ENCODE assay signal across 28 mouse cellular contexts in the genomic region with DNA sequence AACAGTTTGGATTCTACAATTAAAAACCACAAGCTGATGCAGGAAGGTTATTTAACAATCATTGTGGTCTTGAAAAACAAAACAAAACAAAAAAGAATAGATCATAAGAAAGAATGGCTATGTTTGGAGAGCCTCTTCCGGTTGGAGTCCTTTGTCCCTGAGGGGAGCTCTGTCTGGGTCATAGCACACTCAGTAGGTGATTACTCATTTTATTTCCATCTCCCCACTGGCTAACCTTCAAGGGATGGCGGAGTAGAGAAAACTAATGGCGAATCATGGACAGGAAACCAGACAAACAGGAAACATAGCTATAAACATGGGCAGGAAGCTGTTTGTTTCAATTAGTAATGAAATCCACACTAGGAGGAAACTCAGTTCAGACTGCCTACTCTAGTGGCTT.
DNase-seq lines count a peak whose midpoint lies in the region; ATAC-seq and TF ChIP-seq lines count a peak whose summit lies in the region.
"Had no signal": no experiment of that assay in that cellular context is flagged by ENCODE, and none has a peak within 500 bp of the region (broad histone marks: within the 10 kb centered on the region; RNA-seq: fewer than 3 reads in every experiment).

No protein-coding gene starts in this region.

- 48% methylated on average over 3 of the region's 3 CpGs for WGBS in embryonic facial prominence, embryonic 11.5 days
- WGBS in embryonic facial prominence, embryonic 10.5 days: 56% methylated on average over 3 of the region's 3 CpGs
- 62% methylated on average over 3 of the region's 3 CpGs for WGBS in liver, adult 2 months
- 69% methylated on average over 3 of the region's 3 CpGs for WGBS in liver, embryonic 11.5 days
- WGBS in lung, postnatal 0 days: 52% methylated on average over 3 of the region's 3 CpGs
- WGBS in lung, adult 2 months: 49% methylated on average over 3 of the region's 3 CpGs
- WGBS in limb, embryonic 10.5 days: 59% methylated on average over 3 of the region's 3 CpGs
- WGBS in hindbrain, embryonic 16.5 days: 64% methylated on average over 3 of the region's 3 CpGs

- H3K4me1 ChIP-seq in embryonic facial prominence, embryonic 11.5 days (ENCODE audit: control insufficient read depth, insufficient read depth, low read length): no peaks in the 10 kb centered on the region
- H3K4me1 ChIP-seq in embryonic facial prominence, embryonic 10.5 days: peaks cover 13% of the 10 kb centered on the region
- no peaks in the 10 kb centered on the region for H3K4me1 ChIP-seq in liver, adult 2 months (ENCODE audit: control insufficient read depth, insufficient read depth, low read length)
- no peaks in the 10 kb centered on the region for H3K4me1 ChIP-seq in liver, embryonic 11.5 days (replicated peaks; ENCODE audit: control insufficient read depth, insufficient read depth, low read length)
- no peaks in the 10 kb centered on the region for H3K4me1 ChIP-seq in lung, postnatal 0 days (ENCODE audit: insufficient read depth, low read depth, low read length)
- H3K4me1 ChIP-seq in lung, adult 2 months (ENCODE audit: control insufficient read depth, insufficient read depth, low read length): no peaks in the 10 kb centered on the region
- H3K4me1 ChIP-seq in limb, embryonic 10.5 days: peaks cover 16% of the 10 kb centered on the region
- no peaks in the 10 kb centered on the region for H3K4me1 ChIP-seq in hindbrain, embryonic 16.5 days (ENCODE audit: control insufficient read depth, insufficient read depth, low read depth, low read length)
- H3K4me1 ChIP-seq: forebrain, embryonic 10.5 days; forebrain, embryonic 13.5 days; heart, embryonic 10.5 days had no signal

- TF ChIP-seq EP300 in lung, postnatal 0 days (IDR thresholded peaks at IDR 0.05): no peak

- no peaks in the 10 kb centered on the region for H3K36me3 ChIP-seq in embryonic facial prominence, embryonic 11.5 days (replicated peaks; ENCODE audit: control insufficient read depth, insufficient read depth, low read depth, low read length)
- no peaks in the 10 kb centered on the region for H3K36me3 ChIP-seq in embryonic facial prominence, embryonic 10.5 days (replicated peaks)
- no peaks in the 10 kb centered on the region for H3K36me3 ChIP-seq in liver, adult 2 months (ENCODE audit: control insufficient read depth, insufficient read depth, low read length)
- no peaks in the 10 kb centered on the region for H3K36me3 ChIP-seq in liver, embryonic 11.5 days (ENCODE audit: control insufficient read depth, insufficient read depth, low read length)
- H3K36me3 ChIP-seq in lung, postnatal 0 days (ENCODE audit: insufficient read depth, low read length): no peaks in the 10 kb centered on the region
- no peaks in the 10 kb centered on the region for H3K36me3 ChIP-seq in limb, embryonic 10.5 days
- H3K36me3 ChIP-seq in hindbrain, embryonic 16.5 days (ENCODE audit: control insufficient read depth, insufficient read depth, low read length): no peaks in the 10 kb centered on the region
- H3K36me3 ChIP-seq: forebrain, embryonic 10.5 days; G1E; heart, embryonic 10.5 days; heart, embryonic 13.5 days had no signal

- no peak for ATAC-seq in embryonic facial prominence, embryonic 11.5 days (replicated peaks; ENCODE audit: insufficient number of reproducible peaks, low FRiP score, low TSS enrichment, low read depth)
- no peak for ATAC-seq in liver, embryonic 11.5 days (replicated peaks; ENCODE audit: low FRiP score)
- peak; percentile 32; the same call in 1 of the 2 replicates for ATAC-seq in lung, postnatal 0 days
- no peak for ATAC-seq in hindbrain, embryonic 16.5 days
- ATAC-seq: forebrain, embryonic 13.5 days; forebrain, embryonic 16.5 days had no signal

- no peak overlapping the region for H3K4me3 ChIP-seq in embryonic facial prominence, embryonic 11.5 days (ENCODE audit: low read depth, low read length)
- no peak overlapping the region for H3K4me3 ChIP-seq in embryonic facial prominence, embryonic 10.5 days
- H3K4me3 ChIP-seq in liver, adult 2 months (ENCODE audit: insufficient read depth, low read depth, low read length): no peak overlapping the region
- H3K4me3 ChIP-seq in liver, embryonic 11.5 days (ENCODE audit: low read depth, low read length): no peak overlapping the region
- no peak overlapping the region for H3K4me3 ChIP-seq in lung, postnatal 0 days (ENCODE audit: low read depth, low read length)
- H3K4me3 ChIP-seq in lung, adult 2 months (replicated peaks; ENCODE audit: extremely low read depth, low read depth, low read length): no peak overlapping the region
- H3K4me3 ChIP-seq in limb, embryonic 10.5 days: no peak overlapping the region
- H3K4me3 ChIP-seq in hindbrain, embryonic 16.5 days (ENCODE audit: low read length): no peak overlapping the region
- H3K4me3 ChIP-seq: forebrain, embryonic 10.5 days; forebrain, embryonic 13.5 days; heart, adult 2 months; heart, embryonic 10.5 days; heart, embryonic 13.5 days had no signal

- H3K27ac ChIP-seq in embryonic facial prominence, embryonic 11.5 days (replicated peaks; ENCODE audit: low read depth, low read length): no peak overlapping the region
- H3K27ac ChIP-seq in embryonic facial prominence, embryonic 10.5 days (replicated peaks): no peak overlapping the region
- no peak overlapping the region for H3K27ac ChIP-seq in liver, adult 2 months (replicated peaks; ENCODE audit: insufficient read depth, low read depth, low read length)
- no peak overlapping the region for H3K27ac ChIP-seq in liver, embryonic 11.5 days (ENCODE audit: low read depth, low read length)
- H3K27ac ChIP-seq in lung, postnatal 0 days (ENCODE audit: low read length): no peak overlapping the region
- H3K27ac ChIP-seq in limb, embryonic 10.5 days: peak overlapping the region; percentile 53
- H3K27ac ChIP-seq in hindbrain, embryonic 16.5 days (ENCODE audit: low read depth, low read length): no peak overlapping the region
- H3K27ac ChIP-seq: forebrain, embryonic 10.5 days; forebrain, embryonic 13.5 days; heart, adult 2 months; heart, embryonic 10.5 days; heart, embryonic 13.5 days; hindbrain, embryonic 14.5 days had no signal

- no peak overlapping the region for H3K9ac ChIP-seq in embryonic facial prominence, embryonic 11.5 days (replicated peaks; ENCODE audit: low read length)
- H3K9ac ChIP-seq in liver, adult 2 months (ENCODE audit: low read depth, low read length): no peak overlapping the region
- no peak overlapping the region for H3K9ac ChIP-seq in liver, embryonic 11.5 days (ENCODE audit: low read depth, low read length)
- no peak overlapping the region for H3K9ac ChIP-seq in lung, postnatal 0 days (replicated peaks; ENCODE audit: low read depth)
- H3K9ac ChIP-seq in hindbrain, embryonic 16.5 days (ENCODE audit: low read depth, low read length): no peak overlapping the region
- H3K9ac ChIP-seq: forebrain, embryonic 13.5 days; heart, embryonic 13.5 days; hindbrain, embryonic 14.5 days had no signal

- H3K79me2 ChIP-seq in liver, adult 2 months (ENCODE audit: control insufficient read depth, insufficient read depth, low read length): no peaks in the 10 kb centered on the region

- no peak overlapping the region for H3K4me2 ChIP-seq in embryonic facial prominence, embryonic 11.5 days (ENCODE audit: low read depth, low read length)
- H3K4me2 ChIP-seq in liver, embryonic 11.5 days: no peak overlapping the region
- H3K4me2 ChIP-seq in lung, postnatal 0 days (replicated peaks; ENCODE audit: low read depth, low read length): no peak overlapping the region
- no peak overlapping the region for H3K4me2 ChIP-seq in hindbrain, embryonic 16.5 days (ENCODE audit: low read length)
- H3K4me2 ChIP-seq: forebrain, embryonic 13.5 days; heart, embryonic 13.5 days; hindbrain, embryonic 14.5 days had no signal

- no peak for TF ChIP-seq CTCF in liver, adult 2 months (IDR thresholded peaks at IDR 0.05; ENCODE audit: low read depth, low read length)
- TF ChIP-seq CTCF in lung, postnatal 0 days (IDR thresholded peaks at IDR 0.05): no peak
- no peak for TF ChIP-seq CTCF in lung, adult 2 months (IDR thresholded peaks at IDR 0.05; ENCODE audit: insufficient read depth, low read length)

- TF ChIP-seq POLR2A in liver, adult 2 months (IDR thresholded peaks at IDR 0.05; ENCODE audit: extremely low read depth, insufficient read depth, low read length): no peak
- no peak for TF ChIP-seq POLR2A in lung, adult 2 months (IDR thresholded peaks at IDR 0.05; ENCODE audit: borderline replicate concordance, extremely low read depth, low read depth, low read length)

- DNase-seq in embryonic facial prominence, embryonic 11.5 days (ENCODE audit: low spot score): peak; percentile 9
- no peak for DNase-seq in embryonic facial prominence, embryonic 10.5 days (ENCODE audit: low spot score)
- DNase-seq in liver, adult 2 months (ENCODE audit: extremely low read depth, low read depth, low spot score): peak; percentile 5
- no peak for DNase-seq in liver, embryonic 11.5 days (ENCODE audit: low spot score)
- peak; percentile 32 for DNase-seq in lung, postnatal 0 days (ENCODE audit: low spot score)
- DNase-seq in lung, adult 2 months: no peak
- no peak for DNase-seq in limb, embryonic 10.5 days (ENCODE audit: low spot score)
- DNase-seq: adrenal gland, adult 2 months; adrenal gland, postnatal 14 days; B cell, adult 2 months; cerebellum, adult 11 months; cerebellum, adult 2 months; cerebellum, adult 9-11 months; cerebellum, postnatal 25 days; gastrocnemius, postnatal 10 days; gastrocnemius, postnatal 36 days; heart, adult 2 months; heart, postnatal 14 days; heart, postnatal 4 days had no signal

- no peaks in the 10 kb centered on the region for H3K9me3 ChIP-seq in embryonic facial prominence, embryonic 11.5 days (replicated peaks; ENCODE audit: control insufficient read depth, low read length)
- H3K9me3 ChIP-seq in embryonic facial prominence, embryonic 10.5 days: no peaks in the 10 kb centered on the region
- H3K9me3 ChIP-seq in liver, embryonic 11.5 days (ENCODE audit: control insufficient read depth, low read length): no peaks in the 10 kb centered on the region
- H3K9me3 ChIP-seq in lung, postnatal 0 days (ENCODE audit: low read length): no peaks in the 10 kb centered on the region
- no peaks in the 10 kb centered on the region for H3K9me3 ChIP-seq in limb, embryonic 10.5 days (replicated peaks)
- H3K9me3 ChIP-seq in hindbrain, embryonic 16.5 days (ENCODE audit: control insufficient read depth, low read length): no peaks in the 10 kb centered on the region
- H3K9me3 ChIP-seq: forebrain, embryonic 10.5 days; forebrain, embryonic 13.5 days; G1E; heart, embryonic 10.5 days; heart, embryonic 13.5 days had no signal

- no peaks in the 10 kb centered on the region for H3K27me3 ChIP-seq in embryonic facial prominence, embryonic 11.5 days (ENCODE audit: control insufficient read depth, insufficient read depth, low read length)
- no peaks in the 10 kb centered on the region for H3K27me3 ChIP-seq in embryonic facial prominence, embryonic 10.5 days (replicated peaks; ENCODE audit: low read depth, poor library complexity, severe bottlenecking)
- H3K27me3 ChIP-seq in liver, adult 2 months (ENCODE audit: control insufficient read depth, insufficient read depth, low read length): no peaks in the 10 kb centered on the region
- no peaks in the 10 kb centered on the region for H3K27me3 ChIP-seq in liver, embryonic 11.5 days (replicated peaks; ENCODE audit: control insufficient read depth, insufficient read depth, low read length)
- H3K27me3 ChIP-seq in lung, postnatal 0 days (replicated peaks; ENCODE audit: insufficient read depth, low read length): no peaks in the 10 kb centered on the region
- no peaks in the 10 kb centered on the region for H3K27me3 ChIP-seq in limb, embryonic 10.5 days (ENCODE audit: low read depth, poor library complexity, severe bottlenecking)
- no peaks in the 10 kb centered on the region for H3K27me3 ChIP-seq in hindbrain, embryonic 16.5 days (replicated peaks; ENCODE audit: control insufficient read depth, insufficient read depth, low read length)
- H3K27me3 ChIP-seq: CH12.LX; forebrain, embryonic 13.5 days; heart, embryonic 13.5 days had no signal

Comparison
In these comparisons a context has a peak if more than half of its experiments do, and no peak if none do; other contexts are left out.
1. DNase-seq: peak in embryonic facial prominence, embryonic 11.5 days (single experiment), liver, adult 2 months (single experiment) and lung, postnatal 0 days (single experiment); none in embryonic facial prominence, embryonic 10.5 days (single experiment), liver, embryonic 11.5 days (single experiment), lung, adult 2 months (single experiment) and limb, embryonic 10.5 days (single experiment).